Mouse (Mus musculus) hindbrain, embryonic 10.5 days (tissue): Measurements from ENCODE around the gene Lrit3. TPM values are rescaled to one million over a fixed set of nuclear protein-coding genes. Genes with fewer than 3 reads are reported as not detected.
"Not testable (repeated sequence)": the region's sequence is repeated elsewhere in the genome, so short reads cannot be mapped to it uniquely, and the experiment has no call there.

ENCODE experiments used
- DNase-seq: peaks from one replicate; pipeline ENCODE4 v3.0.0-alpha.2; 2017; ENCODE audit warnings: low spot score
- H3K27ac ChIP-seq: fragments of 300-500 bp; sonication (generic); 2 replicates; pipeline ENCODE4 v1.5.1; 2016; ENCODE audit warnings: mild to moderate bottlenecking, moderate library complexity
- H3K27me3 ChIP-seq: fragments of 300-500 bp; sonication (generic); 2 replicates; pipeline ENCODE4 v1.6.1; 2016; ENCODE audit warnings: mild to moderate bottlenecking; ENCODE audit not compliant: poor library complexity, insufficient read depth, severe bottlenecking
- H3K36me3 ChIP-seq: fragments of 300-500 bp; sonication (generic); 2 replicates; pipeline ENCODE4 v1.6.1; 2016; ENCODE audit warnings: mild to moderate bottlenecking, moderate library complexity
- H3K4me1 ChIP-seq: fragments of 300-500 bp; sonication (generic); replicated peaks from 2 replicates; pipeline ENCODE4 v1.6.1; 2016; ENCODE audit warnings: mild to moderate bottlenecking
- H3K4me3 ChIP-seq: fragments of 300-500 bp; sonication (generic); 2 replicates; pipeline ENCODE4 v1.5.1; 2016; ENCODE audit warnings: mild to moderate bottlenecking, moderate library complexity
- H3K9me3 ChIP-seq: fragments of 300-500 bp; sonication (generic); 2 replicates; pipeline ENCODE4 v1.6.1; 2016; ENCODE audit warnings: mild to moderate bottlenecking, moderate library complexity
- WGBS: fragments of 180-500 bp; shearing (Covaris S2); methylation state at CpG from one replicate; pipeline ENCODE4 v1.1.7; 2016; 5-methylcytosine and 5-hydroxymethylcytosine counted together
- polyA plus RNA-seq: library from polyadenylated mRNA; unstranded; fragments of >200 nt; fragmentation: Nextera tagmentation; extraction: Ambion mirVana; gene quantifications from 2 replicates; pipeline ENCODE4 v1.2.1, GENCODE M21; 2016

Lrit3 gene
- polyA plus RNA-seq, 1 experiment from 2014 or later = not detected

DNA sequence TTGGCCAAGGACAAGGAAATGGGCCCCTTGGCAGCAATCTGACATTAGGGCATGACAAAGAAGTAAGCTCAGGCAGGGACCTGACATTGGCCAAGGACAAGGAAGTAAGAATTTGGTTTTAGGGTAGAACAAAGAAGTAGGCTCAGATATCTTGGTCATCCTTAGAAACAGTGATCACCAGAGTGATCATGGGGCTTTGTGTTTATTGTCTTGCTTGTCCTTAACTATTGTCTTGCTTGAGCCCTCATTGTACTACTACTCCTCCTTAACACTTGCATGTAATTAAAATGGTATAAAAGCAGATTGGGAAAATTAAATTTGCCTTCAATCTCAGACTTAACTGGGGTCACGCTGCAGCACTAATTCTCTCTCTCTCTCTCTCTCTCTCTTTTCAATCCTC is 46.2 kb downstream of the Lrit3 start:
- Histone ChIP-seq H3K27me3 (peaks cover 22% of the 10 kb centered on the region), H3K4me1 (peaks cover 17% of the 10 kb centered on the region)
- not testable (repeated sequence) for H3K36me3 ChIP-seq, H3K4me3 ChIP-seq, H3K27ac ChIP-seq, DNase-seq, H3K9me3 ChIP-seq
- WGBS = 86% methylated on average over 1 of the region's 1 CpGs

DNA sequence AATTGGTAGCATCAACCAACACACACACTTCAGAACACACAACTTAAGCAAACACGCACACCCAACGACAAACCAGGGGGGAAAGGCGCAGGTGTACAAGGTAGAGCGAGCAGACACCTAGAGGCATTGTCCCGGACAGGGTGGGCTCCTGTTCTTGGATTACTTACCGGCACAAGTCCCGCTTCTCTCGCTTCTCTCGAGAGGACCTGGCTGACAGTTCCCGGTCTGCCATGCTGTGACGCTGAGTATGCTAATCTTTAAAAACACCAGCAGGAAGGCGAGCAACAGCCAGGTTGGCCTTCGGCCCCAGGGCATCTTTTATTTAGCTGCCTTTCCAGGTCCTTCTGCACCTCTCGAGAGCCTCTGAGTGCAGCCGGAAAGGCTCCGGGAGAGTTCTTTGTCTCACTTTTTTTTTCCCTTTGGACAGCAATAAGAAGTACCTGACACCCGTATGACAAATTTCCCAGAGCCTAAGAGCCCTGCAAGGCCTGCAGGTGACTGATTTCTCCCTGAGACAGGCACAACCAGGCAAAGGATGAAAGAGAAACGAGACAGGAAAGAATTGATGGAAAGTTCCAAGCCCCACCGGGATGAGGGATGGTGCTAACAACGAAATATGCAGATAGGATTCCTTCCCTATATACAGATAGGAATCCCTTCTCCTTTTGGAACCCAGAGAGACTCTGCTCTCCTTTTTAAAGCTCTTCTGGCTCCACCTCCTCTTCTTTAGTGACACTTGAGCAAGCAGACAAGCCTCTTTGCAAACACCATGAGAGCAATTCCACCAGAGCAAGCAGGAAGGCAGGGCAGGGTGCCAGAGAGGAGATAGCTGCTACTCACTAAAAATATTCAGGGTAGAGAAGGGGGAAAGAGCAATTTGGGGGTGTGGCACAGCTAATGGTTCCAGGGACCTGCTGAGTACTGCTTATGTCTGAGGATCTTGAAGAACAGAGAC is 48.9 kb downstream of the Lrit3 start, which contains the start of gene Egf:
Gene Egf, minus strand, starts transcription at position 667 of the 955 bp plus-strand sequence.
- peaks cover 22% of the 10 kb centered on the region for H3K27me3 ChIP-seq
- peak within 1 kb of the TSS; percentile 41 for H3K4me3 ChIP-seq
- no peaks in the 10 kb centered on the region for H3K36me3 ChIP-seq
- peaks cover 4% of the 10 kb centered on the region; the same call in 1 of the 2 replicates for H3K9me3 ChIP-seq
- DNase-seq = no peak
- peaks cover 17% of the 10 kb centered on the region for H3K4me1 ChIP-seq
- peak within 1 kb of the TSS; percentile 24; the same call in 1 of the 2 replicates for H3K27ac ChIP-seq
- 12% methylated on average over 20 of the region's 20 CpGs for WGBS

DNA sequence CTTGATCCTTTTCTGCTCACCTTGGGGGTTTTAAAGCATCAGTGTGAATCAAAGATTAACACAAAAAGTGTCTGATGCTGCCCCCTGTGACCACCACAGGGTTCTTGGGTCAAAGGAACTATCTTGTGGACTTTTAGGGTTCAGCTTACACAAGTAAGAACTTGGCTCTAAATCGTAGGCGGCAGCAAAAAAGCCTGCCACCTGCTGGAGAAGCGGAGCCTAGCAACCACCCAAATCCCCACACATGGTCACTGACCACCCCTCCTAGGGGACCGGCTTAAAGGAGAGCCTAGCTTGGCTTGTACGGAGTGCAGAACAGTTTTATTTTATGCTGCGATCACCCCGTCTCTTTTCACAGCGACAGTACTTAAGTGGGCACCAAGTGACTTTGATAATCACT is 59.0 kb downstream of the Lrit3 start:
- H3K9me3 ChIP-seq = no peaks in the 10 kb centered on the region
- H3K4me1 ChIP-seq = no peaks in the 10 kb centered on the region
- H3K27ac ChIP-seq = no peak overlapping the region
- H3K36me3 ChIP-seq = no peaks in the 10 kb centered on the region
- H3K27me3 ChIP-seq = no peaks in the 10 kb centered on the region
- H3K4me3 ChIP-seq = no peak overlapping the region
- peak; percentile 50 for DNase-seq
- WGBS = 51% methylated on average over 8 of the region's 8 CpGs

DNA sequence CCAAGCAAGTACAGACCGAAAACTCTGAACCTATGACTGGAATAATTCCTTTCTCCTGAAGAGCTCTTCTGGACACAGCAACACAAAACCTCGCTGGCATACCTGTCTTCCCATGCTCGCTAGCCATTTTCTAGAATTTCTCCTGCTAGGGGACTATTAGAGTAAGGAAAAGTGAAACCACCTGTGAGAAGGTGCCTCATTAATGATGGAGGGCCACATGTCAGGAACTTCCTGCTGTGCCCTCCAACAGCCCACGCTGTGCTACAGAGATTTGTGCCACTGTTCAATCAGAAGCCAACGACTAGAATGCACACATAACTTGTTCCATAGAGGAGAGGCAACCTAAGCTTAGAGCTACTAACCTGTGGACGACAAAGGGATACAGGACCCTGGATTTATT is 61.0 kb downstream of the Lrit3 start:
- Histone ChIP-seq H3K36me3 (no peaks in the 10 kb centered on the region), H3K27ac (no peak overlapping the region), H3K27me3 (no peaks in the 10 kb centered on the region), H3K4me3 (no peak overlapping the region), H3K4me1 (no peaks in the 10 kb centered on the region), H3K9me3 (no peaks in the 10 kb centered on the region)
- WGBS = 79% methylated on average over 6 of the region's 6 CpGs
- DNase-seq = no peak

DNA sequence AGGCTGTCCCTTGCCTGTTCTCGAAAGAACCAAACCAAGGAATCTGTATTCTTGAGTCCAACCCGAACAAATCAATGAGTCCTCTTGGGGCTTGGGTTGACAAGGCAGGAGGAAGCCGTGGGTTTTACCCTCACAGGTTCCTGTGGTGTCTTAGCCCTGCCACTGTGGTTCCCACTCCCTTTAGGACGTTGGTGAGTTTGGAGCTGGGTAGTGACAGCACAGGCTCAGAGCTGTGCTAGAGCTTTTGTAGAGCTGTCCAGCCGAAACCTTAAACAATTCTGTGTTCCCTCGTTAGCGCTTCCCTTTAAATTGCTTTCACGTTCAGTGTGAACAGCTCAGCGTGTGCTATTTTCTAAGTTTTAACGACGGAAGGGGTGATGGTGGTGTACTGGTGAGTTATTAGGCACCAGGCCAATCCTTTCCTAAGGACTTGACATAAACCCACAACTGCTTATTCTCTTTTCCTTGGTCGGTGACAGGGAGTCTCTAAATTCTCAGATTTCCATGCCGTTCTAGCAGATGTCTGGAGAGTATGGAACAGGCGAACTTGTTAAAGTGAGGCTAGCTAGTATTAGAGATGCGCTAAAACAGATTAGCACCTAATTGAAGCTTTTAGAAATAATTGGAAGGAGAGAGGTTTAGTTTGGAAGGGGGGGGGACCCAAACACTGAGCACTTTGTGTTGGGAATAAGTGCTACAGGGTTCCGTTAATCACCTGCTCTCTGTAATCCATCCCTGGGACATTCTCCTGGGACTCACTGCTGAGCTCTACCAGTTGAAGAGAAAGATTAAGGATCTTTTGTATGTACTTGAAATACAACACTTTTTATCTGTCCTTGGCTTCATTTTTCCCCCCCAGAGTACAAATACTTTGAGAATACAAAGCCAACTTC is 65.3 kb downstream of the Lrit3 start:
- H3K4me3 ChIP-seq = no peak overlapping the region
- H3K36me3 ChIP-seq = no peaks in the 10 kb centered on the region
- H3K27me3 ChIP-seq = no peaks in the 10 kb centered on the region
- no peaks in the 10 kb centered on the region for H3K9me3 ChIP-seq
- no peaks in the 10 kb centered on the region for H3K4me1 ChIP-seq
- DNase-seq = no peak
- WGBS = 83% methylated on average over 16 of the region's 16 CpGs
- H3K27ac ChIP-seq = no peak overlapping the region

Other genes with a start within 250 kb of the Lrit3 start
- gene Egf, start 48.7 kb downstream of the Lrit3 start, polyA plus RNA-seq = 1.3 and 2.4 TPM in 2 replicates
- 0.09 and 0.14 TPM in 2 replicates for gene Rrh, start 18.6 kb upstream of the Lrit3 start, polyA plus RNA-seq
- gene Gar1, start 27.4 kb upstream of the Lrit3 start, polyA plus RNA-seq = 97.3 and 98.8 TPM in 2 replicates
- 0.33 and 0.51 TPM in 2 replicates for gene Cfi, start 31.9 kb upstream of the Lrit3 start, polyA plus RNA-seq
- 27.6 and 28.1 TPM in 2 replicates for gene Pla2g12a, start 74.6 kb upstream of the Lrit3 start, polyA plus RNA-seq
- 74.5 and 77.1 TPM in 2 replicates for gene Casp6, start 97.4 kb upstream of the Lrit3 start, polyA plus RNA-seq
- 1.8 and 2.0 TPM in 2 replicates for gene Mcub, start 166.2 kb upstream of the Lrit3 start, polyA plus RNA-seq